Mouse (Mus musculus): Measurements from ENCODE around the gene Qrich2.

DNA sequence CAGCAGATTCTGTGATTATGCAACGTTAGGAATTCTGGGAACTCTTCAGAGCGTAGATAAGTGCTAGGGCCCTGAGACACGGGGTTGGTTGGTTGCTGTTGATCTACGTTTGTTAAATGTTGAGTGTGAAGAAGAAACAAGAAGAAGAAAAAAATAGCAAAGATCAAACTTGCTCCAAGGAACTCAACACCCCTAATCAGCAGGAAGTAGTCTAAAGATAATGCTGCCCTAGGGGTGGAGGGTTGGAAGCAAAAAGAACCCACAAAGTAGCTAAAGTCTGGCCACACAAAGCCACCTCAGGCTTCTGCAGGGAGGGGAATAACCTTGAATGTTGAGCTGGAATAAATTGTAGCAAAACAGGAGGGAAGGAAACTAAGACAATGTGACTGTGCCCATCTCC, 31.3 kb upstream of the Qrich2 start:
- no peak for TF ChIP-seq CTCF (IDR thresholded peaks at IDR 0.05)
- TF ChIP-seq EP300 (IDR thresholded peaks at IDR 0.05; ENCODE audit: insufficient read depth, low read depth, low read length): no peak
